Mouse (Mus musculus) neural tube, embryonic 10.5 days (tissue): ENCODE results near the gene Ufd1.

Experiments
- DNase-seq: peaks from one replicate; pipeline ENCODE4 v3.0.0-alpha.2; 2017; ENCODE audit warnings: low spot score; ENCODE audit errors: extremely low spot score

Ufd1 gene

DNA sequence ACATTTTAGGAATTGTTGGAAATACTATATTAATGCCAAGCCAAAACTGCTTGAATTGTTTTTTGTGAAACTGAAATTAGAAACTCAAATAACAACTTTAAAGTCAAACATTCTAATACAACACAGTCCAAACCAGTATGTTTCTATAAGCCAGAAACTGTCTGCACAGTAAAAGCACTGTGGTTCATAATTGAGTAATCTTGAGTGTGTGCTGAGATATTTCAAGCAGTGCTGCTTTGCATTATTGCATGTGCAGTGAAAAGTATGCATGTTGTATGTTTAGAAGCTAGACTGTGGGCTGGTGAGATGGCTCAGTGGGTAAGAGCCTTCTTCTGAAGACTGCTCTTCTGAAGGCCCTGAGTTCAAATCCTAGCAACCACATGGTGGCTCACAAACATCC, 72.5 kb downstream of the Ufd1 start:
- no peak for DNase-seq
